Mouse (Mus musculus) ES-E14 (cell line): ENCODE data around the gene Slc35b2. TPM values are rescaled to one million over a fixed set of nuclear protein-coding genes. Genes with fewer than 3 reads are reported as not detected.

Source experiments
- DNase-seq: peaks from one replicate; pipeline ENCODE4 v3.0.0-alpha.2; 2013; ENCODE audit warnings: low read depth, low spot score
- H3K27ac ChIP-seq: 2 replicates; pipeline ENCODE4 v1.5.1; 2012; ENCODE audit warnings: low read depth, mild to moderate bottlenecking, low read length, moderate library complexity, mixed read lengths; ENCODE audit not compliant: poor library complexity, insufficient read depth, severe bottlenecking
- H3K36me3 ChIP-seq: 2 replicates; pipeline ENCODE4 v1.6.1; 2012; ENCODE audit warnings: mild to moderate bottlenecking, low read length, moderate library complexity, mixed read lengths; ENCODE audit not compliant: control insufficient read depth, poor library complexity, insufficient read depth, severe bottlenecking
- H3K4me1 ChIP-seq, 2 experiments: fragments of 150-350 bp in 1 of 2; sonication (generic) in 1 of 2; 2 replicates each; pipeline ENCODE4 v1.6.1; 2012; ENCODE audit warnings: low read length in 2 of 2, mild to moderate bottlenecking in 1 of 2, mixed read lengths in 1 of 2; ENCODE audit not compliant: control insufficient read depth in 2 of 2, insufficient read depth in 2 of 2, poor library complexity in 1 of 2
- H3K4me3 ChIP-seq, 2 experiments: fragments of 150-350 bp in 1 of 2; sonication (generic) in 1 of 2; 2 replicates each; pipeline ENCODE4 v1.5.1; 2012; ENCODE audit warnings: low read length in 2 of 2, low read depth in 1 of 2, mild to moderate bottlenecking in 1 of 2, mixed read lengths in 1 of 2; ENCODE audit not compliant: insufficient read depth in 1 of 2, poor library complexity in 1 of 2, severe bottlenecking in 1 of 2
- H3K9ac ChIP-seq: 2 replicates; pipeline ENCODE4 v1.6.1; 2012; ENCODE audit warnings: low read depth, mild to moderate bottlenecking, low read length, mixed read lengths; ENCODE audit not compliant: poor library complexity, insufficient read depth, severe bottlenecking
- H3K9me3 ChIP-seq: fragments of 150-350 bp; sonication (generic); 2 replicates; pipeline ENCODE4 v1.6.1; 2012; ENCODE audit warnings: low read depth, mild to moderate bottlenecking, low read length; ENCODE audit not compliant: control insufficient read depth, insufficient read depth
- CHD2 ChIP-seq: IDR thresholded peaks from 2 replicates; pipeline ENCODE4 v1.6.1; 2014; ENCODE audit warnings: mild to moderate bottlenecking, low read depth, low read length, inconsistent platforms
- HCFC1 ChIP-seq: IDR thresholded peaks from 2 replicates; pipeline ENCODE4 v1.6.1; 2012; ENCODE audit warnings: low read length, inconsistent platforms, borderline replicate concordance; ENCODE audit not compliant: insufficient read depth
- MAFK ChIP-seq: IDR thresholded peaks from 2 replicates; pipeline ENCODE4 v1.6.1; 2014; ENCODE audit warnings: mild to moderate bottlenecking, low read depth, low read length, inconsistent platforms; ENCODE audit not compliant: insufficient read depth
- ZC3H11A ChIP-seq: IDR thresholded peaks from 2 replicates; pipeline ENCODE4 v1.6.1; 2012; ENCODE audit warnings: low read depth, mild to moderate bottlenecking, inconsistent platforms, low read length, borderline replicate concordance
- ZNF384 ChIP-seq: IDR thresholded peaks from 2 replicates; pipeline ENCODE4 v1.6.1; 2012; ENCODE audit warnings: low read depth, low read length, inconsistent platforms
- in situ Hi-C, 2 experiments: fragments of 600-800 bp; cut with MboI; formaldehyde crosslinking; loops; one replicate each; pipeline ENCODE4 v1.15.1; 2025; ENCODE audit warnings: low sequenced_read_pairs in 2 of 2, inconsistent platforms in 1 of 2; ENCODE audit not compliant: unreplicated experiment in 2 of 2
- total RNA-seq: library from RNA; depleted of rRNA; stranded (reverse); fragments of 300-350 nt; gene quantifications from 2 replicates; pipeline ENCODE4 v1.2.3, GENCODE M21; 2012

Slc35b2 gene
- total RNA-seq, 1 experiment, result 96.7 TPM

DNA sequence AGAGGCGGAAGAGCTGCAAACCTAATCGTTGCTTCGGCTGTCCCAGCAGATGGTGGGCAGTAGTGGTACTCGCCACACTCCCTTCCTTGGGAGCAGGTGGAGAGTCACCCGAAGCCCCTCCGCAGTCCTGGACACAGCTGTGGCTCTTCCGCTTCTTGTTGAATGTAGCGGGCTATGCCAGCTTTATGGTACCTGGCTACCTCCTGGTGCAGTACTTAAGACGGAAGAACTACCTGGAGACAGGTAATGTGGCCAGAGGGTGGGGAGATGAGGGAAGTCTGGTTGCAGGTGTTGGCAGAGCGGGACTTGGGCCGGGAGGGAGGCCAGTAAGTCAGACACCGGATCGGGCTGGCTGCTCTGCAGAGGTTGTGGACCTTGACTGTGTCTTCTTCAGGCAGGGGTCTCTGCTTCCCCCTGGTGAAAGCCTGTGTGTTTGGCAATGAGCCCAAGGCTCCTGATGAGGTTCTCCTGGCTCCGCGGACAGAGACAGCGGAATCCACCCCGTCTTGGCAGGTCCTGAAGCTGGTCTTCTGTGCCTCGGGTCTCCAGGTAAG is 934 bp downstream of the Slc35b2 start:
- H3K9me3 ChIP-seq, result no peaks in the 10 kb centered on the region
- in situ Hi-C loops, result no loop called here
- TF ChIP-seq HCFC1, result no peak
- TF ChIP-seq ZNF384, result no peak
- no peak for TF ChIP-seq CHD2
- no peak for TF ChIP-seq ZC3H11A
- TF ChIP-seq MAFK, result no peak
- H3K36me3 ChIP-seq, result peaks cover 44% of the 10 kb centered on the region
- peaks cover 0 to 3% of the 10 kb centered on the region in 2 experiments; a peak in 1 of 4 replicates for H3K4me1 ChIP-seq
- H3K9ac ChIP-seq, result peak overlapping the region; percentile 86
- peak overlapping the region; percentile 79 to 80 for H3K4me3 ChIP-seq
- DNase-seq, result no peak
- peak overlapping the region; percentile 74; the same call in 1 of the 2 replicates for H3K27ac ChIP-seq

DNA sequence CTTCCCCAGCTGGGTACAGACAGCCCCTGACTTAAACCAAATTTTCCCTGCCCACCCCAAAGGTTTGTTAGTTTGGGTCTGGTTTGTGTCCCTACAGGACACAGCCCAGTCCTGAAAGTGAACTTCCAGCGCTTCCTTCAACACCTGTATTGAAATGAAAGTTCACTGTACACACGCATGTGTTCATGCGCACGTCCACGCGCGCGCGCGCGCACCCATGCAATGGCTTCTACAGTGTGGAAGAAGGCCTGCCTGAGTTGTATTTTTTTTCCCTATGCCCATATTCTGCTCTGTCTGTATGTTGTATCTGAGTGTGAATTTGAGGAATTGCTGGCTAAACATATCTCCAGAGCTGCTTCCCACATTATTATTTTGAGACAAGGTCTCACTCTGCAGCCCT is 1.4 kb downstream of the Slc35b2 start:
- TF ChIP-seq ZNF384, result no peak
- TF ChIP-seq CHD2, result no peak
- no peak for TF ChIP-seq ZC3H11A
- no peak for TF ChIP-seq HCFC1
- TF ChIP-seq MAFK, result no peak
- in situ Hi-C loops, result no loop called here
- no peak for DNase-seq
- Histone ChIP-seq H3K27ac (no peak overlapping the region), H3K9ac (peak overlapping the region; percentile 86; the same call in 1 of the 2 replicates), H3K4me3 (peak overlapping the region; percentile 79 to 80), H3K36me3 (peaks cover 49% of the 10 kb centered on the region), H3K9me3 (no peaks in the 10 kb centered on the region), H3K4me1 (peaks cover 0 to 3% of the 10 kb centered on the region in 2 experiments; a peak in 1 of 4 replicates)

DNA sequence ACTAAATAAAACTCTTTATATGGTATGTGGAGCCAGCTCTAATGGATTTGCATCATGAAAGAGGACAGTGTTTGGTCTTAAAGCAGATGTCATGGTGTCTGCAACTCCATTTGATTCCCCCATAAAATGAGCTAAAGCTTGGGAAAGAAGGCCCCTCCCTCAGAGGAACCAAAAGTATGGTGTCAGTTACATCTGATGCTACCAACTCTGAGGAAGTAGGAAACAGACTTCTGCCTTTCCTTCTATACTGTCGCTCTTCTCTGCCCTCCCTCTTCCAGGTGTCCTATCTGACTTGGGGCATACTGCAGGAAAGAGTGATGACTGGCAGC is 2.3 kb downstream of the Slc35b2 start:
- H3K36me3 ChIP-seq, result peaks cover 58% of the 10 kb centered on the region
- in situ Hi-C loops, result no loop called here
- no peak overlapping the region for H3K27ac ChIP-seq
- peaks cover 0 to 3% of the 10 kb centered on the region in 2 experiments; a peak in 1 of 4 replicates for H3K4me1 ChIP-seq
- H3K9me3 ChIP-seq, result no peaks in the 10 kb centered on the region
- H3K4me3 ChIP-seq, result no peak overlapping the region
- no peak for DNase-seq
- no peak for TF ChIP-seq HCFC1
- TF ChIP-seq ZC3H11A, result no peak
- no peak for TF ChIP-seq ZNF384
- no peak for TF ChIP-seq MAFK
- TF ChIP-seq CHD2, result no peak; the same call in 1 of the 2 replicates
- no peak overlapping the region for H3K9ac ChIP-seq

DNA sequence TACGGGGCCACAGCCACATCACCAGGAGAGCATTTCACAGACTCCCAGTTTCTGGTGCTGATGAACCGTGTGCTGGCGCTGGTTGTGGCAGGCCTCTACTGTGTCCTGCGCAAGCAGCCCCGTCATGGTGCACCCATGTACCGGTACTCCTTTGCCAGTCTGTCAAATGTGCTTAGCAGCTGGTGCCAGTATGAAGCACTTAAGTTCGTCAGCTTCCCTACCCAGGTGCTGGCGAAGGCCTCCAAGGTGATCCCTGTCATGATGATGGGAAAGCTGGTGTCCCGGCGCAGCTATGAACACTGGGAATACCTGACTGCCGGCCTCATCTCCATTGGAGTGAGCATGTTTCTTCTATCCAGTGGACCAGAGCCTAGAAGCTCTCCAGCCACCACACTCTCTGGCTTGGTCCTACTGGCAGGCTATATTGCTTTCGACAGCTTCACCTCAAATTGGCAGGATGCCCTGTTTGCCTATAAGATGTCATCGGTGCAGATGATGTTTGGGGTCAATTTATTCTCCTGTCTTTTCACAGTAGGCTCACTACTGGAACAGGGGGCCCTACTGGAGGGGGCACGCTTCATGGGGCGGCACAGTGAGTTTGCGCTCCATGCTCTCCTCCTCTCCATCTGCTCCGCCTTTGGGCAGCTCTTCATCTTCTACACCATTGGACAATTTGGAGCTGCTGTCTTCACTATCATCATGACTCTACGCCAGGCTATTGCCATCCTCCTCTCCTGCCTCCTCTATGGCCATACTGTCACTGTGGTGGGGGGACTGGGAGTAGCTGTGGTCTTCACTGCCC is 2.9 kb downstream of the Slc35b2 start:
- peaks cover 64% of the 10 kb centered on the region for H3K36me3 ChIP-seq
- TF ChIP-seq ZC3H11A (no peak), CHD2 (peak; percentile 67)
- in situ Hi-C loops, result no loop called here
- H3K9ac ChIP-seq, result no peak overlapping the region
- H3K9me3 ChIP-seq, result no peaks in the 10 kb centered on the region
- no peak overlapping the region for H3K4me3 ChIP-seq
- peaks cover 0 to 3% of the 10 kb centered on the region in 2 experiments; a peak in 1 of 4 replicates for H3K4me1 ChIP-seq
- H3K27ac ChIP-seq, result no peak overlapping the region
- no peak for DNase-seq
